Mouse (Mus musculus) urinary bladder, adult 18-20 months (tissue): ENCODE results near the gene Vmn1r68.
A peak's percentile ranks its signal among the peaks of the same experiment; 100 is the strongest.

Experiments
- DNase-seq, 2 experiments: peaks; one replicate each; pipeline ENCODE4 v3.0.0; 2022; ENCODE audit warnings: low spot score in 2 of 2, mixed read lengths in 2 of 2

Gene Vmn1r68

GRCm38 (mm10) chr7:10558385-10558784 is at the start of gene Vmn1r68:
Gene Vmn1r68 (minus strand): TSS chr7:10558485.
- no peak for DNase-seq

- no peak for DNase-seq
These were observed 62.7 kb downstream of the Vmn1r68 start for GRCm38 (mm10) chr7:10495578-10495977.

DNA sequence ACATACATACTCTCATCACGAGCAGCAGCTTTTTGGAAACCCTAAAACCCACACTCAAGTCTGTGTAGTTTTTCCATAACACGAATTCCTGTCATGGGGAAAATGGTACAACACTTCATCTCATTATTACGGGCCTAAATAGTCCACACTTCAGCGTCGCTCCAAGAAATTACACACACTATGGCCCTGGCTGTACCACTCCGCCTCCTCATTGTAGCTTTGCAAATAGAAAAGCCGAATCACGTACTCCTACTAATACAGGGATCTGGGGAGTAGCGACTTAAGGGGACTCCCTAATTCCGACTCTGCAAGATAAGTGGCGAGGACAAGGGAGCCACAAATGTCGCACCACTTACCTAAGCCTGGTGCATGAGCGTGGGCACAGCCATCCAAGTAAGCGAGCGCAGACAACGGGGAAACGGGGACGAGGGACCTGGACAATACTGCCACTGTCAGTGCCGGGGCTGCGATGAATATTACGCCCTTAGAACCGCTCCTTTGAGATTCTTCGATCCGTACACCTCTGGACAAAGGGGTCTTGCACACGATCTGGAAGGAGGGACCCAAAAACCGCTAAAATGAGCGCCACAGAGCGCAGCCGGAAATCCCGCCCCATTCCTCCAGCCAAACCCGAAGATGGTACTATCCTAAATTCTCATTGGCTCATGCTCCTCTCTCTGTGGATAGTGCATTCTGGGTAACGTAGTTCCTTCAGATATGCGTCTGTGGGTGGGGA is 63.3 kb downstream of the Vmn1r68 start, which contains the start of gene Zik1:
TSS of gene Zik1 (minus strand) at position 609 of the 736 bp plus-strand sequence.
- peak; percentile 2 to 57 for DNase-seq

DNA sequence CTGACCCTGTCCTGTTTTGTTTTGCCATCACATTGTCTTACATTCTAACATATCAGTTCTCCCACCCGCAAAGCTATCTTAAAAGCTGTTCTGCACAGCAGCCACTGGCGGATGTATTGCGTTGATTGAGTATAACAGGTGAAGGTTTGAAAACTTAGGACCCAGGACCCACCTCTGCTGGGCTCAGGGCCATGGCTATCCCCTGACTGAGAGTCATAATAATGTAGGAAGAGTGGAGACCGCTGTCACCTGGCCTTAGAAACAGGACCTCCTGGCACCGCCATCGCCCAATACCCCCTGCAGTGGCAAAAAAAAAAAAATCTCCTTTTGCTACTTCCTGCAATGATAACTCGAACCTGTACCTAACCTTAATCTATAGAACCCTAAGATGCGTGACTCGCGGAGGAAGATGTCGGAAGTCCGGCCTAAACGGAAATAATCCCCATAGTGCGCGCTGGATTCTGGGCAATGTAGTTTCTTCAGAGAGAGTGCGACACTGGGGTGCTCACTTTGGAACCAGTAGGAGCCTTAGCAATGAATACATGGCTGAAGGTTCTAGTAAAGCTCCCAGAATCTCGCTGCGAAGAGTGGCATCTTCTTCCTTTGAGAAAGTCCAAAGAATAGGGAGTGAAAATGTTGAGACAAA is 77.6 kb downstream of the Vmn1r68 start:
- DNase-seq: no peak

DNA sequence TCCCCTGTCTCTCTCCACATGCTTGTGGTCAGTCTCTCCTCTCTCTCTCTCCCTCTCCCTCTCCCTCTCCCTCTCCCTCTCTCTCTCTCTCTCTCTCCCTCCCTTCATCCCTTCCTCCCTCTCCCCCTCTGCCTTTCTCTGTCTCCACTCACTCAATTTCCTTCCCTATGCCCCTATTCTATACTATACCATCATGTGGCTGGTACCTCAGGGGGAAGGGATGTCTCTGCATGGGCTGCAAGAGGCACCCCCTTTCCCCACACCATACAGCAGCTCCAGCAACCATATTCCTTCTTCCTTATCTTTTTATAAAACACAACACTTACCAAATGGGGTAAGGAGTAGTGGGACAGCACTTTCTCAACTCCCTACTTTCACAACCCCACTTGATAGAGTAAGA is 78.5 kb downstream of the Vmn1r68 start:
- no peak for DNase-seq

- no peak for DNase-seq
These were observed 100.1 kb downstream of the Vmn1r68 start for GRCm38 (mm10) chr7:10458166-10458565.
